Mouse (Mus musculus) midbrain, embryonic 12.5 days (tissue): ENCODE results near the gene Elmo1. TPM values are rescaled to one million over a fixed set of nuclear protein-coding genes. Genes with fewer than 3 reads are reported as not detected.
A peak's percentile ranks its signal among the peaks of the same experiment; 100 is the strongest.

Experiments used
- ATAC-seq: fragments of 200-750 bp; cut with Nextera tagmentation; 2 replicates; pipeline ENCODE4 v1.8.0; 2017; ENCODE audit warnings: low read depth, moderate TSS enrichment, moderate library complexity; ENCODE audit not compliant: low FRiP score
- H3K27ac ChIP-seq: fragments of 300-500 bp; sonication (generic); replicated peaks from 2 replicates; pipeline ENCODE4 v1.5.1; 2016; ENCODE audit warnings: mild to moderate bottlenecking
- H3K27me3 ChIP-seq: fragments of 300-500 bp; sonication (generic); 2 replicates; pipeline ENCODE4 v1.6.1; 2016; ENCODE audit warnings: mild to moderate bottlenecking
- H3K36me3 ChIP-seq: fragments of 300-500 bp; sonication (generic); 2 replicates; pipeline ENCODE4 v1.6.1; 2016
- H3K4me1 ChIP-seq: fragments of 300-500 bp; sonication (generic); 2 replicates; pipeline ENCODE4 v1.6.1; 2016
- H3K4me2 ChIP-seq: fragments of 300-500 bp; sonication (generic); replicated peaks from 2 replicates; pipeline ENCODE4 v1.6.1; 2016; ENCODE audit warnings: mild to moderate bottlenecking, moderate library complexity
- H3K4me3 ChIP-seq: fragments of 300-500 bp; sonication (generic); 2 replicates; pipeline ENCODE4 v1.5.1; 2016; ENCODE audit warnings: mild to moderate bottlenecking
- H3K9ac ChIP-seq: fragments of 300-500 bp; sonication (generic); replicated peaks from 2 replicates; pipeline ENCODE4 v1.6.1; 2016; ENCODE audit warnings: mild to moderate bottlenecking, moderate library complexity
- H3K9me3 ChIP-seq: fragments of 300-500 bp; sonication (generic); 2 replicates; pipeline ENCODE4 v1.6.1; 2016; ENCODE audit warnings: mild to moderate bottlenecking
- WGBS: fragments of 180-500 bp; shearing (Covaris S2); methylation state at CpG from one replicate; pipeline ENCODE4 v1.1.7; 2016; 5-methylcytosine and 5-hydroxymethylcytosine counted together
- polyA plus RNA-seq: library from polyadenylated mRNA; unstranded; fragments of >200 nt; fragmentation: Nextera tagmentation; extraction: Ambion mirVana; gene quantifications from 2 replicates; pipeline ENCODE4 v1.2.1, GENCODE M21; 2016

Elmo1 gene
- polyA plus RNA-seq, 1 experiment from 2014 or later = 25.5 TPM

- Histone ChIP-seq H3K9ac (no peak overlapping the region), H3K9me3 (no peaks in the 10 kb centered on the region), H3K4me3 (no peak overlapping the region), H3K36me3 (no peaks in the 10 kb centered on the region), H3K27me3 (no peaks in the 10 kb centered on the region), H3K4me2 (no peak overlapping the region), H3K4me1 (no peaks in the 10 kb centered on the region), H3K27ac (no peak overlapping the region)
- 95% methylated on average over 1 of the region's 1 CpGs for WGBS
- no peak for ATAC-seq
Measured at GRCm38 (mm10) chr13:20328672-20329071, 238.3 kb downstream of the Elmo1 start.

- Histone ChIP-seq H3K4me3 (no peak overlapping the region), H3K9ac (no peak overlapping the region), H3K27ac (no peak overlapping the region), H3K27me3 (no peaks in the 10 kb centered on the region), H3K4me2 (no peak overlapping the region), H3K36me3 (no peaks in the 10 kb centered on the region), H3K9me3 (no peaks in the 10 kb centered on the region), H3K4me1 (0 out of 2 replicates have a peak, but pooled peaks cover 2% of the 10 kb centered on the region)
- WGBS = 91% methylated on average over 7 of the region's 7 CpGs
- ATAC-seq = no peak
Measured at GRCm38 (mm10) chr13:20330954-20331353, 240.6 kb downstream of the Elmo1 start.

GRCm38 (mm10) chr13:20335051-20335888 is 244.9 kb downstream of the Elmo1 start:
- no peaks in the 10 kb centered on the region for H3K9me3 ChIP-seq
- H3K36me3 ChIP-seq = no peaks in the 10 kb centered on the region
- no peak overlapping the region for H3K9ac ChIP-seq
- H3K27me3 ChIP-seq = no peaks in the 10 kb centered on the region
- no peak overlapping the region for H3K4me3 ChIP-seq
- H3K27ac ChIP-seq = no peak overlapping the region
- no peak overlapping the region for H3K4me2 ChIP-seq
- ATAC-seq = no peak
- 0 out of 2 replicates have a peak, but pooled peaks cover 5% of the 10 kb centered on the region for H3K4me1 ChIP-seq
- WGBS = 74% methylated on average over 4 of the region's 4 CpGs

GRCm38 (mm10) chr13:20335889-20336497 is 245.6 kb downstream of the Elmo1 start:
- H3K9me3 ChIP-seq = no peaks in the 10 kb centered on the region
- H3K27ac ChIP-seq = no peak overlapping the region
- 0 out of 2 replicates have a peak, but pooled peaks cover 5% of the 10 kb centered on the region for H3K4me1 ChIP-seq
- H3K9ac ChIP-seq = no peak overlapping the region
- no peaks in the 10 kb centered on the region for H3K36me3 ChIP-seq
- ATAC-seq = 0 out of 2 replicates have a peak, but pooled peaks have one; percentile 34
- H3K4me2 ChIP-seq = no peak overlapping the region
- 82% methylated on average over 7 of the region's 7 CpGs for WGBS
- no peak overlapping the region for H3K4me3 ChIP-seq
- H3K27me3 ChIP-seq = no peaks in the 10 kb centered on the region

- ATAC-seq = no peak
- Histone ChIP-seq H3K4me2 (no peak overlapping the region), H3K9ac (no peak overlapping the region), H3K36me3 (no peaks in the 10 kb centered on the region), H3K4me1 (no peaks in the 10 kb centered on the region), H3K9me3 (no peaks in the 10 kb centered on the region), H3K27ac (no peak overlapping the region), H3K4me3 (no peak overlapping the region), H3K27me3 (no peaks in the 10 kb centered on the region)
- 89% methylated on average over 3 of the region's 3 CpGs for WGBS
Measured at GRCm38 (mm10) chr13:20342881-20343280, 252.5 kb downstream of the Elmo1 start.

GRCm38 (mm10) chr13:20349754-20350153 is 259.4 kb downstream of the Elmo1 start:
- Histone ChIP-seq H3K27me3 (no peaks in the 10 kb centered on the region), H3K36me3 (no peaks in the 10 kb centered on the region), H3K4me3 (no peak overlapping the region), H3K9ac (no peak overlapping the region), H3K4me2 (no peak overlapping the region), H3K27ac (no peak overlapping the region), H3K4me1 (peaks cover 14% of the 10 kb centered on the region), H3K9me3 (no peaks in the 10 kb centered on the region)
- 85% methylated on average over 1 of the region's 1 CpGs for WGBS
- no peak for ATAC-seq

GRCm38 (mm10) chr13:20352631-20353030 is 262.2 kb downstream of the Elmo1 start:
- Histone ChIP-seq H3K4me1 (peaks cover 21% of the 10 kb centered on the region), H3K4me2 (no peak overlapping the region), H3K27me3 (no peaks in the 10 kb centered on the region), H3K36me3 (no peaks in the 10 kb centered on the region), H3K4me3 (no peak overlapping the region), H3K27ac (no peak overlapping the region), H3K9me3 (no peaks in the 10 kb centered on the region), H3K9ac (no peak overlapping the region)
- no peak for ATAC-seq
- 91% methylated on average over 2 of the region's 2 CpGs for WGBS

GRCm38 (mm10) chr13:20353862-20354603 is 263.6 kb downstream of the Elmo1 start:
- H3K27ac ChIP-seq = peak overlapping the region; percentile 61; the same call in 1 of the 2 replicates
- ATAC-seq = peak; percentile 47
- no peaks in the 10 kb centered on the region for H3K36me3 ChIP-seq
- no peaks in the 10 kb centered on the region for H3K9me3 ChIP-seq
- no peak overlapping the region for H3K9ac ChIP-seq
- H3K27me3 ChIP-seq = no peaks in the 10 kb centered on the region
- WGBS = 46% methylated on average over 10 of the region's 10 CpGs
- peaks cover 21% of the 10 kb centered on the region for H3K4me1 ChIP-seq
- no peak overlapping the region for H3K4me3 ChIP-seq
- H3K4me2 ChIP-seq = no peak overlapping the region

GRCm38 (mm10) chr13:20354604-20354999 is 264.2 kb downstream of the Elmo1 start:
- Histone ChIP-seq H3K9ac (no peak overlapping the region), H3K36me3 (no peaks in the 10 kb centered on the region), H3K4me3 (no peak overlapping the region), H3K9me3 (no peaks in the 10 kb centered on the region), H3K4me2 (no peak overlapping the region), H3K27ac (peak overlapping the region; percentile 61; the same call in 1 of the 2 replicates), H3K27me3 (no peaks in the 10 kb centered on the region), H3K4me1 (peaks cover 21% of the 10 kb centered on the region)
- 40% methylated on average over 5 of the region's 5 CpGs for WGBS
- ATAC-seq = peak; percentile 91

GRCm38 (mm10) chr13:20362541-20362940 is 272.1 kb downstream of the Elmo1 start:
- Histone ChIP-seq H3K9ac (no peak overlapping the region), H3K27me3 (no peaks in the 10 kb centered on the region), H3K4me3 (no peak overlapping the region), H3K27ac (no peak overlapping the region), H3K36me3 (no peaks in the 10 kb centered on the region), H3K4me1 (no peaks in the 10 kb centered on the region), H3K9me3 (no peaks in the 10 kb centered on the region), H3K4me2 (no peak overlapping the region)
- no peak for ATAC-seq
- WGBS = 74% methylated on average over 2 of the region's 2 CpGs

GRCm38 (mm10) chr13:20365828-20366593 is 275.6 kb downstream of the Elmo1 start:
- Histone ChIP-seq H3K9ac (no peak overlapping the region), H3K4me1 (no peaks in the 10 kb centered on the region), H3K27ac (no peak overlapping the region), H3K4me3 (no peak overlapping the region), H3K27me3 (no peaks in the 10 kb centered on the region), H3K36me3 (no peaks in the 10 kb centered on the region), H3K4me2 (no peak overlapping the region), H3K9me3 (no peaks in the 10 kb centered on the region)
- ATAC-seq = no peak
- 74% methylated on average over 7 of the region's 7 CpGs for WGBS
